Mouse (Mus musculus) heart, embryonic 13.5 days (tissue): ENCODE data around the gene Ssbp3. TPM values are rescaled to one million over a fixed set of nuclear protein-coding genes. Genes with fewer than 3 reads are reported as not detected.
A peak's percentile ranks its signal among the peaks of the same experiment; 100 is the strongest.

Source experiments
- ATAC-seq: fragments of 200-750 bp; cut with Nextera tagmentation; 2 replicates; pipeline ENCODE4 v1.8.0; 2017; ENCODE audit warnings: moderate TSS enrichment; ENCODE audit not compliant: insufficient number of reproducible peaks, low FRiP score, low TSS enrichment; ENCODE audit errors: extremely low read depth
- H3K27ac ChIP-seq: fragments of 300-500 bp; sonication (generic); replicated peaks from 2 replicates; pipeline ENCODE4 v1.5.1; 2015; ENCODE audit warnings: moderate library complexity, mild to moderate bottlenecking, inconsistent platforms
- H3K27me3 ChIP-seq: fragments of 300-500 bp; sonication (generic); replicated peaks from 2 replicates; pipeline ENCODE4 v1.6.1; 2015; ENCODE audit warnings: mild to moderate bottlenecking, inconsistent platforms
- H3K36me3 ChIP-seq: fragments of 300-500 bp; sonication (generic); 2 replicates; pipeline ENCODE4 v1.6.1; 2015; ENCODE audit warnings: mild to moderate bottlenecking, inconsistent platforms
- H3K4me1 ChIP-seq: fragments of 300-500 bp; sonication (generic); 2 replicates; pipeline ENCODE4 v1.6.1; 2015; ENCODE audit warnings: inconsistent platforms
- H3K4me2 ChIP-seq: fragments of 300-500 bp; sonication (generic); 2 replicates; pipeline ENCODE4 v1.6.1; 2015; ENCODE audit warnings: inconsistent platforms, mild to moderate bottlenecking, moderate library complexity
- H3K4me3 ChIP-seq: fragments of 300-500 bp; sonication (generic); 2 replicates; pipeline ENCODE4 v1.5.1; 2015; ENCODE audit warnings: moderate library complexity, mild to moderate bottlenecking, inconsistent platforms
- H3K9ac ChIP-seq: fragments of 300-500 bp; sonication (generic); 2 replicates; pipeline ENCODE4 v1.6.1; 2015; ENCODE audit warnings: inconsistent platforms, mild to moderate bottlenecking, moderate library complexity
- H3K9me3 ChIP-seq: fragments of 300-500 bp; sonication (generic); 2 replicates; pipeline ENCODE4 v1.6.1; 2016; ENCODE audit warnings: inconsistent platforms
- WGBS: fragments of 180-500 bp; shearing (Covaris S2); methylation state at CpG from one replicate; pipeline ENCODE4 v1.1.7; 2015; ENCODE audit warnings: mixed read lengths; 5-methylcytosine and 5-hydroxymethylcytosine counted together
- polyA plus RNA-seq: library from polyadenylated mRNA; unstranded; fragments of >200 nt; fragmentation: Nextera tagmentation; extraction: Ambion mirVana; gene quantifications from 2 replicates; pipeline ENCODE4 v1.2.1, GENCODE M21; 2015

The Ssbp3 gene
- polyA plus RNA-seq, 1 experiment from 2014 or later, result 61.9 TPM

- peak overlapping the region; percentile 57 for H3K9ac ChIP-seq
- peak overlapping the region; percentile 97 for H3K4me2 ChIP-seq
- H3K4me3 ChIP-seq, result peak overlapping the region; percentile 95
- no peaks in the 10 kb centered on the region for H3K27me3 ChIP-seq
- peaks cover 37% of the 10 kb centered on the region for H3K4me1 ChIP-seq
- no peaks in the 10 kb centered on the region for H3K36me3 ChIP-seq
- H3K9me3 ChIP-seq, result no peaks in the 10 kb centered on the region
- 9% methylated on average over 17 of the region's 17 CpGs for WGBS
- no peak for ATAC-seq
- peak overlapping the region; percentile 100 for H3K27ac ChIP-seq
Measured at GRCm38 (mm10) chr4:106907701-106908425, 2.6 kb upstream of the Ssbp3 start.

GRCm38 (mm10) chr4:106908426-106908809 is 2.1 kb upstream of the Ssbp3 start:
- peak overlapping the region; percentile 100 for H3K9ac ChIP-seq
- peak overlapping the region; percentile 100 for H3K27ac ChIP-seq
- ATAC-seq, result peak; percentile 29; the same call in 1 of the 2 replicates
- no peaks in the 10 kb centered on the region for H3K27me3 ChIP-seq
- H3K4me3 ChIP-seq, result peak overlapping the region; percentile 95
- peaks cover 42% of the 10 kb centered on the region for H3K4me1 ChIP-seq
- H3K4me2 ChIP-seq, result peak overlapping the region; percentile 97
- H3K36me3 ChIP-seq, result 0 out of 2 replicates have a peak, but pooled peaks cover 3% of the 10 kb centered on the region
- 16% methylated on average over 3 of the region's 3 CpGs for WGBS
- no peaks in the 10 kb centered on the region for H3K9me3 ChIP-seq

GRCm38 (mm10) chr4:106908950-106909751 is 1.4 kb upstream of the Ssbp3 start:
- Histone ChIP-seq H3K36me3 (peaks cover 6% of the 10 kb centered on the region; the same call in 1 of the 2 replicates), H3K27ac (peak overlapping the region; percentile 100), H3K4me1 (peaks cover 50% of the 10 kb centered on the region), H3K27me3 (no peaks in the 10 kb centered on the region), H3K4me3 (peak overlapping the region; percentile 95), H3K9me3 (no peaks in the 10 kb centered on the region), H3K4me2 (peak overlapping the region; percentile 97), H3K9ac (peak overlapping the region; percentile 100)
- ATAC-seq, result no peak
- 8% methylated on average over 10 of the region's 10 CpGs for WGBS

GRCm38 (mm10) chr4:106909797-106910196 is 704 bp upstream of the Ssbp3 start:
- WGBS, result under 1% methylated on average over 6 of the region's 6 CpGs
- no peaks in the 10 kb centered on the region for H3K27me3 ChIP-seq

GRCm38 (mm10) chr4:106911246-106911801 is 823 bp downstream of the Ssbp3 start:
- peaks cover 66% of the 10 kb centered on the region for H3K4me1 ChIP-seq
- peak; percentile 67 for ATAC-seq

More at GRCm38 (mm10) chr4:106909797-106910196, 704 bp upstream of the Ssbp3 start:
- Histone ChIP-seq H3K27ac (peak overlapping the region; percentile 100), H3K4me3 (peak overlapping the region; percentile 95), H3K9me3 (no peaks in the 10 kb centered on the region), H3K9ac (peak overlapping the region; percentile 100), H3K4me1 (peaks cover 56% of the 10 kb centered on the region), H3K36me3 (peaks cover 13% of the 10 kb centered on the region), H3K4me2 (peak overlapping the region; percentile 97)
- ATAC-seq, result no peak

GRCm38 (mm10) chr4:106911951-106912688 is 1.6 kb downstream of the Ssbp3 start:
- peak overlapping the region; percentile 100 for H3K9ac ChIP-seq
- H3K4me1 ChIP-seq, result peaks cover 61% of the 10 kb centered on the region
- peaks cover 36% of the 10 kb centered on the region for H3K36me3 ChIP-seq
- H3K9me3 ChIP-seq, result no peaks in the 10 kb centered on the region
- WGBS, result under 1% methylated on average over 70 of the region's 73 CpGs
- H3K4me3 ChIP-seq, result peak overlapping the region; percentile 95
- no peaks in the 10 kb centered on the region for H3K27me3 ChIP-seq
- peak; percentile 7; the same call in 1 of the 2 replicates for ATAC-seq
- H3K27ac ChIP-seq, result peak overlapping the region; percentile 100
- H3K4me2 ChIP-seq, result peak overlapping the region; percentile 97

More at GRCm38 (mm10) chr4:106911246-106911801, 823 bp downstream of the Ssbp3 start:
- 1% methylated on average over 58 of the region's 89 CpGs for WGBS
- H3K9ac ChIP-seq, result peak overlapping the region; percentile 100
- no peaks in the 10 kb centered on the region for H3K9me3 ChIP-seq
- no peaks in the 10 kb centered on the region for H3K27me3 ChIP-seq
- peak overlapping the region; percentile 97 for H3K4me2 ChIP-seq
- peak overlapping the region; percentile 100 for H3K27ac ChIP-seq
- H3K4me3 ChIP-seq, result peak overlapping the region; percentile 95
- H3K36me3 ChIP-seq, result peaks cover 28% of the 10 kb centered on the region

- Histone ChIP-seq H3K4me2 (peak overlapping the region; percentile 97), H3K4me1 (peaks cover 55% of the 10 kb centered on the region)
Measured at GRCm38 (mm10) chr4:106912689-106913041, 2.2 kb downstream of the Ssbp3 start.

GRCm38 (mm10) chr4:106913411-106914049 is 3.0 kb downstream of the Ssbp3 start:
- H3K4me1 ChIP-seq, result peaks cover 47% of the 10 kb centered on the region
- peak overlapping the region; percentile 100 for H3K27ac ChIP-seq
- 17% methylated on average over 9 of the region's 9 CpGs for WGBS
- H3K4me2 ChIP-seq, result peak overlapping the region; percentile 97
- ATAC-seq, result no peak
- H3K36me3 ChIP-seq, result peaks cover 50% of the 10 kb centered on the region
- H3K9me3 ChIP-seq, result no peaks in the 10 kb centered on the region
- H3K27me3 ChIP-seq, result no peaks in the 10 kb centered on the region
- H3K4me3 ChIP-seq, result peak overlapping the region; percentile 95
- peak overlapping the region; percentile 100 for H3K9ac ChIP-seq

More at GRCm38 (mm10) chr4:106912689-106913041, 2.2 kb downstream of the Ssbp3 start:
- Histone ChIP-seq H3K27ac (peak overlapping the region; percentile 100), H3K9me3 (no peaks in the 10 kb centered on the region), H3K36me3 (peaks cover 41% of the 10 kb centered on the region), H3K27me3 (no peaks in the 10 kb centered on the region), H3K9ac (peak overlapping the region; percentile 100), H3K4me3 (peak overlapping the region; percentile 95)
- ATAC-seq, result no peak
- 4% methylated on average over 6 of the region's 6 CpGs for WGBS

GRCm38 (mm10) chr4:106915265-106915664 is 4.8 kb downstream of the Ssbp3 start:
- no peak overlapping the region for H3K4me2 ChIP-seq
- H3K36me3 ChIP-seq, result peaks cover 67% of the 10 kb centered on the region
- H3K27ac ChIP-seq, result no peak overlapping the region
- peaks cover 37% of the 10 kb centered on the region for H3K4me1 ChIP-seq
- no peak for ATAC-seq
- 64% methylated on average over 8 of the region's 8 CpGs for WGBS
- H3K9ac ChIP-seq, result peak overlapping the region; percentile 100; the same call in 1 of the 2 replicates
- no peaks in the 10 kb centered on the region for H3K27me3 ChIP-seq
- H3K9me3 ChIP-seq, result no peaks in the 10 kb centered on the region
- H3K4me3 ChIP-seq, result 0 out of 2 replicates have a peak overlapping the region, but pooled peaks have one; percentile 1

- Histone ChIP-seq H3K27me3 (no peaks in the 10 kb centered on the region), H3K36me3 (peaks cover 88% of the 10 kb centered on the region), H3K4me2 (no peak overlapping the region), H3K4me3 (no peak overlapping the region), H3K27ac (no peak overlapping the region), H3K9me3 (no peaks in the 10 kb centered on the region), H3K4me1 (peaks cover 56% of the 10 kb centered on the region), H3K9ac (no peak overlapping the region)
- 40% methylated on average over 1 of the region's 1 CpGs for WGBS
- ATAC-seq, result no peak
Measured at GRCm38 (mm10) chr4:106918263-106918662, 7.8 kb downstream of the Ssbp3 start.
